Mouse (Mus musculus): ENCODE results near the gene Xpr1.

Gene Xpr1

DNA sequence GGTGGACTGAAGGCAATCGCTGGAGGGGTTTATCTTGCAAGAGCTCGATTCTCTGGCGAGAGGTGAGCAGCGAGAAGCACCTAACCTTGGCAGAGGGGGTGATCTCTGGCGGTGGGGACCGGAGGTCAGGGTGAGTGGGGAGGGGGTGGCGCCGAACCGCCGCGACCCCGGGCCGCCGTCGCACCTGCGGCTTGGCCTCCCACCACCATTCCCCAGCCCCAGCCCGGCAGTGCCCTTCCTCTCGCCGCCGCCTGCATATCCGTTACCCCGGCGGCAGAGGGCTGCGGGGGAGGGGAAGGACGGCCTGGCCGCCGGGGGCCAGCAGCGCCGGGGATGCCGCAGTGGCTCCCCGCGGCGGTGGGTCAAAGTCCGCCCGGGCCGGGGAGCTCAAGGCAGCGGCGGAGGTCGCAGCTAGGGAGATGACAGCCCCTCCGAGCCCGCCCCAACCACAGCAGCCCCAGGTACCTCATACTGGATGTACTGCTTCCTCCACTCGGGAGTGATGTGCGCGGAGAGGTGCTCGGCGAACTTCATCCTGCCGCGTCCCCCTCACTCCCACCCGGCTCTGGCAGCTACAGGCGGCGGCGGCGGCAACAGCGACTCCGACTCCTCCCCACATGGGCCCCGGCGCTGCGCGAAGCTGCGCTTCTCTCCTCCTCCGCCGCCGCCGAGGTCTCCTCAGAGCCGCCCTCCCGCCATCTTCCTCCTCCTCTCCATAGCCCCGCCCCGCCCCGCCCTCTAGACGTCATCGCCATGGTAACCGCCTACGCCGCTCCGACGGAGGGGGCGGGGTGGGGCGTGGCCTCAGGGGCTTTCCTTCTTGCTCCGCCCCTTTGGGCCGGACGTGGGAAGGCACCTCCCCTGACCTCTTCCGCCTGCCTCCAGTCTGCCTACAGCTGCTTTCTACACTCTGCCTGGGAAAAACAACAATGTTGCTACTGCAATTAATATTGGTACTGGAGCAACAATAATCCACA, at the start of gene Xpr1:
Xpr1 (minus strand) TSS at position 715 of the 977 bp plus-strand sequence.
- peak; percentile 90 for DNase-seq (ENCODE audit: low spot score)

DNA sequence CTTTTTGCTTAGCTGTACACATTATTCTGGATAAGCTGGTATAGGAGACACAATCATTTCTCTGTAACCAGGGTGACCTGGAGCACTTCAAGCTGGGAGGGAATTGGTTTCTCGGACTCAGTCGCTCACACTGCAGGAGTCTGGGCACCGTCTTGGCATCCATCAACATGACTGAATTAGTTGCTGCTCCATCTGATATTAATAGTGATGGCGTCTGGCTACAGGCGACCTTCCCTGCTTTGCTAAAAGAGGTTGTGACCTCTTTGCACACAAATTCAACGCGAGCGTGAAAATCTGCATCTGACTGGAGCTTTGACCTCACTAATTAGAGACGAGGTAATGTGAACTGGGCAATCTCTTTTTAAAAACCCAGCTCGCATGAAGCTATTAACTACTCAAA, 46.2 kb upstream of the Xpr1 start:
- no peak for DNase-seq (ENCODE audit: low spot score)

DNA sequence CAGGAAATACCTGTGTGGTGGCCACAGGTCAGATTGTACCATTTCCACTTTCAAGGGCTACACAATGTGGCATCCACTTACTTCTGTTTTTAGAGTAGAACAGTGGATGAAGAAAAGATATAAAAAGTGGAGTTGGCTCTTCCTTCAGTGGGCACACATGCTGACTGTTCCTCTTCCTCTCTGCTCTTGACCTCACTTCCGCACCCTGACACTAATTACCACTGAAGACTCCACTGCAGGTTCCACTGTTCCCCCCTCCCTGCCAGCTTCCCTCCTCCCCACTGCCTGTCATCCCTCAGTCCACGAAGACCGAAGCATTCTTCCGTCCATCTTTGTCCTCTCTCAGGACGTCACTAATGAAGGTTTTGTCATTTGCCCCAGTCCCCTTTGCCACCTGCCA, 45.4 kb upstream of the Xpr1 start:
- no peak for DNase-seq (ENCODE audit: low spot score)

DNA sequence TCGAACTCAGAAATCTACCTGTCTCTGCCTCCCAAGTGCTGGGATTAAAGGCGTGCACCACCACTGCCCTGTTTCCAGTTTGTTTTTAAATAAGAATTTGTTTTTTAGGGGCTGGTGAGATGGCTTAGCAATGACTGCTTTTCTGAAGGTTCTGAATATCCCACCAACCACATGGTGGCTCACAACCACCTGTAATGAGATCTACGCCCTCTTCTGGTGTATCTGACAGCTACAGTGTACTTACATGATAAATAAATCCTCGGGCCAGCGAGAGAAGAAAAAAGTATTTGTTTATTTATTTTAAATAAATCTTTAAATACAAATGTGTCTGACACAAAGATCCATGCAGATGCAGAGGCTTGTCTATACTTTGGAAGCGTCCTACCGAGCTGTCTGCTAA, 40.3 kb upstream of the Xpr1 start:
- no peak for DNase-seq (ENCODE audit: low spot score)

DNA sequence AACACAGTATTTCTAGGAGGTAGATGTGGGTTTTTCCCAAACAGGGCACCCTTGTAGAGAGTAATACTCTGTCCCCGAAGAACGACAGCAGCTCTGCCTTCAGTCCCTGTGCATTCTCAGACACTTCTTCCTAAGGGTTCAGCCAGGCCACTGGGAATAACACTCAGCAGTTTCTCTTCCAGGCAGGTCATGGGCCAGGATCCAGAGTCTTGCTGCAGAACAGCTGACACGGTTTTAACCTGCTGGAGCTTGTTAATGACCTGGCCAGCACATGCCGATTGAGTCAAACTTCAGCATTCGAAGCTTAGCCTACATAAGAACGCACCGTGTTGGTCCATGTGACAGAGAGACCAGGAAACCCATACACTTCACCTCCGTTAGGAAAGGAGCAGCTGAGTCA, 36.0 kb upstream of the Xpr1 start:
- DNase-seq (ENCODE audit: low spot score): no peak

DNA sequence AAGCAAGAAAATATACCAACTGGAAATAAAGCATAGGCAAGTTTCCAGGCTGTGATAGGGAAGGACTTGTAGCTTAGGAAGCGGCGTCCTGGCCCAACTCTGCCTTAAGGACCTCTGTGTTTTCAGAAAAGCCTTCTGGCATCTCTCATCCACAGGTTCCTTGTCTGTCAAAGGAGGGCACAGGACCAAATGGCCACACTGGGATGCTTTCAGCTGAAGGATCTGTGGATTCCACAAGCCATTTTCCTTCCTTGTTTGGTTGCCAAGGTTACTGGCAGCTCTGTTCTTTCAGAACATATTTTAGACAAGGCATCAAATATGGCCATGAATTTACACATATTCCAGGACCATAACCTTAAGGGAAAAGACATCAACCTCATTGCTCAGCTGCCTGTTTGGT, 31.7 kb upstream of the Xpr1 start:
- DNase-seq (ENCODE audit: low spot score): no peak

DNA sequence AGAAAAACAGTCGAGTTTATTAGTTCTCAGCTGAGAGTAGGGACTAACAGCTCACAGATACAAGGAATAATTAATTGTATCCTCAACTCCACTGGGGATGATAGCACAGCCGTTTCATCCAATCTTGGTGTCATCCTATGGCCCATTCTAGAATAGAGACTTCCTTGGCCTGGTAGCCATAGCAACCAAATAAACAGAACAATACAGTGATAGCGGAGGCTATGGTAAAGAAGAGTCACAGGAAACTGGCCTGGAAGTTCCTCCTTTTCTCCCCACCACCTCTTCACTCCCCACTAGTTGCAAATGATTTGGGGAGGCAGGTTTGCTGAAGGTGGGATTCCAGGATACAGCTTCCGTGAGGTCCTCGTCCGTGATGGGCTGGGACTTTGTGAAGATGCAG, 30.1 kb upstream of the Xpr1 start:
- no peak for DNase-seq (ENCODE audit: low spot score)

DNA sequence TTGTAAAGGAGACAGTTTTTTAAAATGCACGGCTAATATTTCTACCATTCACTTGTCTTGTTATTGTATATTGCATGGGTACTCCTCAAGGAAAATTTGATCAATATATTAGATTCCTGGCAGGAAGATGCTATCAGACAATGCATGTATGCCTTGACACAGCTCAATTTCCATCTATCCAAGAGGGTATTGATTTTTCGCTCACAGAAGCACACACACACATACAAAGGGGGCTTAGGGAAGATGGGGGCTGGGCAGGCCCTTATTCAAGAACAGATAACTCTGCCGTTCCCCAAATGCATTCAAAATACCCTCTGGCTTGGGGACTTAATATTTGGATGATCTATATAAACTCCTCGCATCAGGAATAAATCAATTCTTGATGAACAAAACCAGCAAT, 25.9 kb upstream of the Xpr1 start:
- no peak for DNase-seq (ENCODE audit: low spot score)

DNA sequence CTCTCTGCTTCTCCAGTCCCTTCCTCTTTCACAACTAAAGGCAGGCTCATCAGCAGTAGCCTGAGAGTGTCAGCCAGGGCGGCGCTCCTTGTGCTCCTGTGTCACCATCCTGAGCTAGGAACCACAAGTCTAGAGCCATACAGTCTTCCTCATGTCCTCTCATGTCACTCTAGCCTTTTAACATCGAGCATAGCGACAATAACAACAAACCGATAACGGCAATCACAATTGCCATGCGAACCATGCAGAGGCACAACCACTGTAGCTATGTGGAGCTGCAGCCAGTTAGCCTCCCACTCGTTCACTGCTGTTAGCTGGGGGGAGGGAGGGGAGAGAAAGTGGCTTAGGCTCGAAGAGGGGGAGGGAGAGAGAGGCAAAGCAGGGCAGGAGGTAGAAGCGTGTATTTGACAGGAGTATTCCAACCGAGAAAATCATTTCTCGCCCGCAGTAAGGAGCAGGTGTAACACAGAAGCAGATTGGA, 25.3 kb upstream of the Xpr1 start:
- DNase-seq (ENCODE audit: low spot score): no peak

DNA sequence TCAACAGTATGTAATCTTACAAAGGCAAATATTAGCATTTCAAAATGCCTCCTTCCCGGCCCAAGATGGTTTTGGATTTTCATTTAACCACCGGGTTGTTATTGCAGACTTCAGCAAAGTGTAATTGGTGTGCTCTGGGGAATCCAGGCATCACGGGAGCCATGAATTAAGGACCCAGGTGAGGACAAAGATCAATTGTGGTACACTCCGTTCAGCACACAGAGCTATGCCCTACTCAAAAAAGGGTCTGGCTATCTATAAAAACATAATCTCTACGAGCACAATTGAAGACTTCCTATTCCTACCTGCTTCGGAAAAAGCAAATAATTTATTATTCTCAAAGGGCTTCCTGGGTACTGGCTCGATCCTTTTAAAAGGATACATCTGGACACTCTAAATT, 22.3 kb upstream of the Xpr1 start:
- DNase-seq (ENCODE audit: low spot score): no peak

DNA sequence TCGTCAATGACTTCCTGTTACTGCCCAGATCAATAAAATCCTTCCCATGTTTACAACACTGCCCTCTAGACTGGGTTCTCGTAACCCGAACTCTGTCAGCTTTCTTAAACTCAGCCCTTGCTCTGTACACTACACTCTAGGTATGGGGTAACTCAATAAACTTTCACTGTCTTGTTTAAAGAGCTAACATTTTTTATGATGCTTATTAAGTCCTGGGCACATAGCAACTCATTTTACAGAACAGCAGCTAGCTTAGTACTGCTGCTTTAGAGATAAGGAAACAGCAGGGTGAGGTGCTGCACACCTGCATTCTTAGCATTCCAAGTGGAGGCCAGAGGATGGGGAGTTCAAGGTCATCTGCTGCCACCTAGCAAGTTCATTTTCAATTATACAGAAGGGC, 21.3 kb upstream of the Xpr1 start:
- no peak for DNase-seq (ENCODE audit: low spot score)

DNA sequence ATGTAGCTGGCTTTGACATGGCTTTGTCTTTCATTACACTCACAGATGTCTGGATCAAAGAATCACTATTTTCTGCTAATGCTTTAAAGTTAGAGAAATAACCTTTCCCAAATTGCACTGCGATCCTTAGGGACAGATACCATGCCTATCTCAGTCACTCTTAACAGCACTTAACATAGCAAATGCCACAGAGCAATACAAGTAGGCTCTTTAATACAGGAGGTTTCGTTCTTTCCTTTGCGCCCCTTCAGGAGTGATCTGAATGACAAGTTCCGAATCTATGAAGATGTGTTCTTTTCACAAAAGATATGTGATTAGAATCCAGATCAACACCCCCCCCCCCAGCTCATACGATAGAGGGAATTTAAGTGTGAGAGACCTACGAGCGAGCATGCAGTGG, 12.1 kb upstream of the Xpr1 start:
- DNase-seq (ENCODE audit: low spot score): no peak

DNA sequence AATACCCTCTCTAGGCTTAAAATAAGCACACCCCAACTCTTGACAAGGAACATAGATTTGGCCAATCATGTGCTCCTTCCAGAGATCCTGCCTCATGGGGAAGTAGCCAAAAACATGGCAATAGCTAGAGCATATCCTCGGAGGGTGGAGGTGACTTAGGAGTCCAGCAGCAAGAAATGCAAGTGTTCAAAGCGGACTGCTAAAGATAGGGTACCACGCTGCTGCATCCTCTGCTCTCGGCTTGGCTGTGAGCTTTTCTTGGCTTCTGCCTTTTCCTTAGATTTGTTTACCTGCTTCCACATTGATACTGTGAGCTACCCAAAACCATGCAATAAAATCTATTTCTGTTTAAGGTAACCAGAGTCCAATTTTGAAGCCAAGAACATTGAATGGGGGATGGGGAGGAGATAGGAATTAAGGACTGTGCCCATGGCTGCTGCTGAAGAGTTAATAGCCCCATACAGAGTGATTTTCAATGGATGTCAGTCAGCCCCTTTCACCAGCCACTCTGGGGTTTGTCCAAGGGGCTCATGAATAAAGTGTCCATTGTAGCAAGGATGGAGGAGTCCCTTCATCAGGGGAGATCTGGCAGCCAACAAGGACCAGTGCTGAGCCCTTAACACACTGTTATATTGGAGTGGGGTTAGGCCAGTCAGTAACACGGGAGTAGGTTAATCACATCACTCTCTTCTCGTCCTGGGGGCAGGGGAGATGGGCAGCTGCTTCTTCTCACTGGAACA, 10.1 kb upstream of the Xpr1 start:
- DNase-seq (ENCODE audit: low spot score): no peak

DNA sequence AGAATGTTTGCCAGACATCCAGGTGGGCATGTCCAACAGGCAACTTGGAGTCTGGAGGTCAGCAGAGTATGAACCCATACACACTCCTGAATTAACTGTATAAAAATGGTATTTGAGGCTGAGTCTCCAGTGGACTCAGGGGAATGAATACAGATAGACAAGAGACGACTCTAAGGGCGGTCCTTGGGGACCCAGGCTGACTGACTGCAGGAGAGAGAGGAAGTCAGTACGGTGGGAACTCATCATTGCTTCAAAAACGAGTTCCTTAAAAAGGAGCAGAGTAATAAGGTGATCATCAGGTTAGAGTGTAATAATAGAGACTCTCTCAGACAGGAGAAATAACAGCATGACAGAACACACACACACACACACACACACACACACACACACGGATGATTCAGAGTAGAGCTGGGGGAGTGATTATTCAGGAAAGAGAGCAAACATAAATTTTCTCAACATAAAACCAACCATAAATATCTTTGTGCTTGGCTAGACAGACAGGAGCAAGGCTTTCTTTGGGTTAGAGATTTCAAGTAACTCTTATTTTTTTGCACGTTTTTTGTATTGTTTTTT, 8.6 kb upstream of the Xpr1 start:
- no peak for DNase-seq (ENCODE audit: low spot score)

DNA sequence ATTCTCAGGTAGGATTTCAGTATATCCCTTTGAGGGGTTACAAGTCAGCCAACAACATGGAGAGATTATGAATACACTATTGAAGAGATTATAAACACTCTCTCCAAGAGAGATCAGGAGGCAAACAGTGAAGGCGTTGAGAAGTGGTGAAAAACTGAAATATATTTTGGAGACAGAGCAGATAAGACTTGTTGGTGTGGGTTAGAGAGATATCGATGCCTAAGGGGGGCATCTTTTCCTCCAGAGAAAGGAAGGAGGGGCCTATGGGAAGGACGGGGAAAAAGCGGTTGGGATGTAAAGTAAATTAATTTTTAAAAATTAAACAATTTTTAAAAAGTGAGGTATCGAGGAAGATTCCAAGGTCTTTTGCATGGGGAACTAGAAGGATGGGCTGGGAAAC, 8.1 kb upstream of the Xpr1 start:
- no peak for DNase-seq (ENCODE audit: low spot score)

DNA sequence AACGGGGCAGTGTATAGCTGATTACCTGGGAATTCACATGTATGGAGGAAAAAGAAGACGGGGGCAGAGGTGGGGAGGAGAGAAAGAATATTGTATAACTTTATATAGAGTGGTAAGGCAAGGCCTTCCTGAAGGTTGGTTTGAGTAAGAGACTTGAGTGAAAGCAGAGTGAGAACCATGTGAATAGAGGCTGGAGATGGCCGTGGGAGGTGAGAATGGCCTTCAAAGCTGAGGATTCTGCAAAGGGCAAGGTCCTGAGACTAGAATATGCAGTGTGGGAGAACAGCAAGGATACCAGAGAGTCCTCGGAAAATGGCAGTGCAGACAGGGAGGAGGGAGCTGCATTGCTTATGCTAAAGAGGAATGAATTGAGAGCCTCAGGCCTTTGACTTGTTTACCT, 6.6 kb upstream of the Xpr1 start:
- DNase-seq (ENCODE audit: low spot score): no peak

DNA sequence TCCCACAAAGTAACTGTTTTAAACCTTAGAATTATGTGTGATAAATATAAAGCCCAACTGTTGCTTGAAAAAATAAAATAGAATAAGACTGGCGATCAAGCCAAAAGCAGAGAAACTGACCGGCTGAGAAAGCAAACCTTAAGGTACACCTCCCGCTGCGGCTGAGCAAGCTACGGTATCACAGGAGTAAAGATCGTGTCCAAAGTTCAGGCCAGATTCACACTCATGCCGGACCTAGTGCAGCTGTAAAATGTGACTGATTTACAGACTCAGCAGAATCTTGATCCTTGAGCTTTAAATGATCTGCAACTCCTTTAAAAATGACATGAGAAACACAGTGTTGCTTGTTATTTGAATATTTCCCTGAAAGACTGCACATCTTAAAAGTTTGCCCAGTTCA, 4.8 kb upstream of the Xpr1 start:
- no peak for DNase-seq (ENCODE audit: low spot score)

DNA sequence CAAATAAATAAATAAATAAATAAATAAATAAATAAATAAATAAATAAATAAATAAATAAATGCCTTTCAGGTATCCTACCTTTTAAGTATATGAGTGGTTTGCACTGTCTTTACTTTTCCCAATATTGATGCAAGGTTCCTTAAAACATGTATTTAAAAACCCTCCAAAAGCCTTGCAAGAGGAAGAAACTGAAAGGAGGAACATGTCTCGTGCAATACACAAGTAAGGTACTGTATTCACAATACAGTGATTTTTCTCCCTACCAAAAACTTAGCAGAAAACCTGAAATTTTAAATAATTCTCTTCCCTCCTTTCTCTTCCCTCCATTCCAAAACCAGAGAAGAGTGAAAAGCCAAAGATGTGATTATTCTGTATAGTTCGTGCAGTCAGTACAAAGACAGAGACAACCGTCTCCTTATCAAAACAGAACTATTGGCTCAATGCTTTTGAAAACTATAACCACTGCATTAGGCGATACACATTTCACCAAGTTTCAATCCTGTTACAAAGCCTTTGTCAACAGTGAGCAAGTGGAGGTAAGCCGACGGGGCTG, 991 bp downstream of the Xpr1 start:
- DNase-seq (ENCODE audit: low spot score): no peak

DNA sequence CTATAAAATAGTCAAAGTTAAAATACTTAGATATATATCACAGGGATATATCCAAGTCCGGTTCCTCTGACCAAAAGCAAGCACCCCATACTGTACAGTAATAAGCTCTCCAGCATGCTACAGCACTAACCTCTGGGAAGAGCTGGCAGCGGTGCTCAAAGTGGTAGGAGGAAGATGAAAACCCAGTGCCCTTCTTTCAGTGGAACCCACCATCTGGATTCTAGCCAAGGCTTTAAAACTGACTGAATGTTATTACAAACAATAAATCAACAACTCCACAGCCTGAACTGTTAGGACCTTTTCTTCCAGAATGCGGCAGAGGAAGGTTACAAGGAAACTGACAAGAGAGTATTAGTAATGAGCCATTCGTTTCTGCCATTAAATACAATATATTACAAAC, 1.8 kb downstream of the Xpr1 start:
- DNase-seq (ENCODE audit: low spot score): no peak

DNA sequence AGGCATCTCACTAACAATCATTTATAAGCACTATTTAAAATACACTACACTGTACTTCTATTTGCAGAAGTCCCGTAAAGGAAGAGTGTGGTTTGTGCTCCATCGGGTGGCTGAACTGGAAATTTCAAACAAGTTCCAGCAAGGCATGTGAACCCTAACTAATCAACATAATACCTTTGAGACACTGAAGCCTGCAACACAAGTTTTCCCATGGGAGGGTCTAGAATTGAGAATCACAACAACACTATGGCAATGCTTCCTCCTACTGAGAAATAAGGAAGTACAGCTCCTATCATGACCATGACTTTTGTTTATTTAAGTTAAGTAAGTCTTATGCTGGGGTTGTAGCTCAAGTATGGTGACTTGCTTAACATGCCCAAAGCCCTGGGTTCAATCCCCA, 4.5 kb downstream of the Xpr1 start:
- DNase-seq (ENCODE audit: low spot score): no peak

DNA sequence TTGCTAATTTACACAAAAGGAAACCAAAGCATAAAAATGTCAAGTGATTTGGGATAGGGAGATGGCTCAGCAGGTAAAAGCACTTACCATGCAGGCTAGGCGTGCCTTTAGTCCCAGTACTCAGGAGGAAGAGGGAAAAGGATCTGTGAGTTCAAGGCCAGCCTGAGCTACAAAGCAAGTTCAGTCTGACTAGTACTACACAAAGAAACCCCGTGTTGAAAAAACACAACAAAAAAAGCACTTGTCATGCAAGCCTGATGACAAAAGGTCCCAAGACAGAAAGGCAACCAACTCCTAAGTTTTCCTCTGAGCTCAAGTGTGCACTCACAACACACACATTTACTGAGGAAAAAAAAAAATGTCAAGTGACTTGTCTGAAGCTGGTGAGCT, 8.6 kb downstream of the Xpr1 start:
- no peak for DNase-seq (ENCODE audit: low spot score)

DNA sequence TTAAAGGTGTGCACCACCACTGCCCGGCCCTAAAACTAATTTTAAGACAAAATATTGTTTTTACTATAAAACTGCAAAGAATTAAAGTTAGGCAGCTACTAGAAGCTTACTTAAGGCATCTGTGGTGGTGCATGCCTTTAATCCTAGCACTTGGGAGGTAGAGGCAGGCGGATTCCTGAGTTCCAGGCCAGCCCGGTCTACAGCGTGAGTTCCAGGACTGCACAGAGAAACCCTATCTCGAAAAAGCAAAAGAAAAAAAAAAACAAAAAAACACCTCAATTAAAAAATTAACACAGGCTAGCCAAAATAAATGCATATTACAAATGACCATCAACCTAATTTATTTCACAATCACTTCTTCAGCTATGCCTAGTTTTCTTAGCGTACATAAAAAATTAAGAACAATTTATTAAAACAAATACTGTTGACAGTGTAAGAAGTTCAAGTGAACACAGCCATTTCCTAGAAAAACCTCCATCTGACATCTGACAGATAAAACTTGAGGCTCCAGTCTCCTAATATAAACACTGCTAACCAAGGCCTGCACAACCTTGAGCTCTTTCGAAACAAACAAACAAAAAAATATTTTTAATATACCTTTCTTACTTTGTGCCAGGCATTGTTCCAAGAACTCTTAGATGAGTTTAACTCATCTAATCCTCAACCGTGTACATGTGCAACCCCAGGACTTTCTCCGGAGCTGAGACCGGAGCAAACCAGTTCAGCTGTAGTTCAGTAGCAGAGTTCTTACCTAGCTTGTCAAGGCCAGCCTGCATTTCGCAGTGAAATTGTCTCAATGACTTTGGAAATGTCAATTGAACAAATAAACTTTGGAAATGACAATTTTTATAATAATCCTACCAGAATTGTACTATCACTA, 9.3 kb downstream of the Xpr1 start:
- no peak for DNase-seq (ENCODE audit: low spot score)

All from ovary, adult 18-20 months (tissue).